Mouse (Mus musculus) MEL (cell line): ENCODE data around the gene Nckipsd. TPM values are rescaled to one million over a fixed set of nuclear protein-coding genes. Genes with fewer than 3 reads are reported as not detected.

Experiments used
- DNase-seq: peaks from one replicate; pipeline ENCODE4 v3.0.0; 2011; ENCODE audit warnings: low read depth, low spot score
- H3K27ac ChIP-seq: 2 replicates; pipeline ENCODE4 v1.5.1; 2012; ENCODE audit warnings: low read depth, mild to moderate bottlenecking, control low read depth, low read length, moderate library complexity; ENCODE audit not compliant: control insufficient read depth
- H3K27me3 ChIP-seq, 2 experiments: fragments of 150-350 bp in 1 of 2; sonication (generic) in 1 of 2; 2 replicates each; pipeline ENCODE4 v1.6.1; 2012; ENCODE audit warnings: low read length in 2 of 2, mild to moderate bottlenecking in 2 of 2, improper control_type of control experiment in 1 of 2, moderate library complexity in 1 of 2; ENCODE audit not compliant: insufficient read depth in 2 of 2, control insufficient read depth in 1 of 2
- H3K36me3 ChIP-seq, 2 experiments: 2 replicates each; pipeline ENCODE4 v1.6.1; 2012 to 2014; ENCODE audit warnings: low read length in 2 of 2, improper control_type of control experiment in 1 of 2, inconsistent platforms in 1 of 2, mild to moderate bottlenecking in 1 of 2; ENCODE audit not compliant: insufficient read depth in 2 of 2, control insufficient read depth in 1 of 2
- H3K4me1 ChIP-seq, 2 experiments: fragments of 150-350 bp in 1 of 2; sonication (generic) in 1 of 2; 2 replicates each; pipeline ENCODE4 v1.6.1; 2012; ENCODE audit warnings: low read length in 2 of 2, improper control_type of control experiment in 1 of 2, mild to moderate bottlenecking in 1 of 2; ENCODE audit not compliant: insufficient read depth in 2 of 2, control insufficient read depth in 1 of 2
- H3K4me3 ChIP-seq, 2 experiments: fragments of 150-350 bp in 1 of 2; sonication (generic) in 1 of 2; 2 replicates each; pipeline ENCODE4 v1.5.1; 2012; ENCODE audit warnings: low read depth in 2 of 2, low read length in 2 of 2, mild to moderate bottlenecking in 2 of 2, moderate library complexity in 2 of 2, control low read depth in 1 of 2, improper control_type of control experiment in 1 of 2; ENCODE audit not compliant: control insufficient read depth in 1 of 2, insufficient read depth in 1 of 2
- H3K79me2 ChIP-seq: 2 replicates; pipeline ENCODE4 v1.6.1; 2012; ENCODE audit warnings: mild to moderate bottlenecking, low read length, moderate library complexity; ENCODE audit not compliant: control insufficient read depth, poor library complexity, insufficient read depth
- H3K9ac ChIP-seq: 2 replicates; pipeline ENCODE4 v1.6.1; 2012; ENCODE audit warnings: low read depth, mild to moderate bottlenecking, control low read depth, low read length, moderate library complexity; ENCODE audit not compliant: control insufficient read depth, poor library complexity, severe bottlenecking
- H3K9me3 ChIP-seq: fragments of 150-350 bp; sonication (generic); replicated peaks from 2 replicates; pipeline ENCODE4 v1.6.1; 2012; ENCODE audit warnings: mild to moderate bottlenecking, low read length, improper control_type of control experiment, moderate library complexity; ENCODE audit not compliant: insufficient read depth
- CHD2 ChIP-seq: IDR thresholded peaks from 2 replicates; pipeline ENCODE4 v1.6.1; 2011; ENCODE audit warnings: low read length, improper control_type of control experiment
- CTCF ChIP-seq, 3 experiments: IDR thresholded peaks in 2 of 3; conservative IDR thresholded peaks in 1 of 3; 2 replicates each; pipeline ENCODE4 v1.5.1; 2011 to 2012; ENCODE audit warnings: low read length in 3 of 3, low read depth in 2 of 3, mild to moderate bottlenecking in 2 of 3, improper control_type of control experiment in 1 of 3, inconsistent platforms in 1 of 3, mixed read lengths in 1 of 3, moderate library complexity in 1 of 3; ENCODE audit not compliant: control insufficient read depth in 1 of 3, insufficient read depth in 1 of 3, poor library complexity in 1 of 3, severe bottlenecking in 1 of 3
- ELF1 ChIP-seq: IDR thresholded peaks from 2 replicates; pipeline ENCODE4 v1.6.1; 2014; ENCODE audit warnings: low read depth, mild to moderate bottlenecking, inconsistent platforms, low read length, improper control_type of control experiment, moderate library complexity
- EP300 ChIP-seq, 2 experiments: IDR thresholded peaks; 2 replicates each; pipeline ENCODE4 v1.6.1; 2011; ENCODE audit warnings: improper control_type of control experiment in 2 of 2, low read length in 2 of 2, low read depth in 1 of 2, mild to moderate bottlenecking in 1 of 2
- ETS1 ChIP-seq: IDR thresholded peaks from 2 replicates; pipeline ENCODE4 v1.6.1; 2012; ENCODE audit warnings: low read depth, mild to moderate bottlenecking, inconsistent platforms, low read length, improper control_type of control experiment, moderate library complexity
- GABPA ChIP-seq: IDR thresholded peaks from 2 replicates; pipeline ENCODE4 v1.6.1; 2012; ENCODE audit warnings: low read depth, mild to moderate bottlenecking, inconsistent platforms, low read length, improper control_type of control experiment, moderate library complexity
- GATA1 ChIP-seq: IDR thresholded peaks from 2 replicates; pipeline ENCODE4 v1.6.1; 2011; ENCODE audit warnings: low read depth, low read length, improper control_type of control experiment
- KAT2A ChIP-seq: conservative IDR thresholded peaks from 2 replicates; pipeline ENCODE4 v1.6.1; 2012; ENCODE audit warnings: low read depth, low read length, improper control_type of control experiment, inconsistent platforms
- MAX ChIP-seq: IDR thresholded peaks from 2 replicates; pipeline ENCODE4 v1.6.1; 2011; ENCODE audit warnings: low read length, improper control_type of control experiment
- MAZ ChIP-seq: IDR thresholded peaks from 2 replicates; pipeline ENCODE4 v1.6.1; 2012; ENCODE audit warnings: low read depth, mild to moderate bottlenecking, inconsistent platforms, low read length, improper control_type of control experiment
- MXI1 ChIP-seq: IDR thresholded peaks from 2 replicates; pipeline ENCODE4 v1.6.1; 2011; ENCODE audit warnings: mild to moderate bottlenecking, low read depth, low read length, improper control_type of control experiment
- MYB ChIP-seq: IDR thresholded peaks from 2 replicates; pipeline ENCODE4 v1.6.1; 2011; ENCODE audit warnings: mild to moderate bottlenecking, low read depth, low read length, improper control_type of control experiment
- MYC ChIP-seq: IDR thresholded peaks from 2 replicates; pipeline ENCODE4 v1.6.1; 2011; ENCODE audit warnings: low read depth, mild to moderate bottlenecking, low read length, improper control_type of control experiment, moderate library complexity
- POLR2AphosphoS2 ChIP-seq: IDR thresholded peaks from 2 replicates; pipeline ENCODE4 v1.6.1; 2011; ENCODE audit warnings: low read length, improper control_type of control experiment
- RCOR1 ChIP-seq: IDR thresholded peaks from 2 replicates; pipeline ENCODE4 v1.6.1; 2012; ENCODE audit warnings: low read depth, mild to moderate bottlenecking, inconsistent platforms, low read length, improper control_type of control experiment
- SIN3A ChIP-seq: IDR thresholded peaks from 2 replicates; pipeline ENCODE4 v1.6.1; 2012; ENCODE audit warnings: low read length, improper control_type of control experiment, inconsistent platforms
- SMC3 ChIP-seq: IDR thresholded peaks from 2 replicates; pipeline ENCODE4 v1.6.1; 2011; ENCODE audit warnings: low read depth, low read length, improper control_type of control experiment
- TAL1 ChIP-seq: IDR thresholded peaks from 2 replicates; pipeline ENCODE4 v1.6.1; 2012; ENCODE audit warnings: mild to moderate bottlenecking, inconsistent platforms, low read length, moderate library complexity, mixed read lengths
- TBP ChIP-seq: IDR thresholded peaks from 2 replicates; pipeline ENCODE4 v1.8.0; 2011; ENCODE audit warnings: low read depth, low read length, improper control_type of control experiment
- TCF12 ChIP-seq: IDR thresholded peaks from 2 replicates; pipeline ENCODE4 v1.6.1; 2014; ENCODE audit warnings: low read depth, mild to moderate bottlenecking, inconsistent platforms, low read length, improper control_type of control experiment, moderate library complexity
- UBTF ChIP-seq: IDR thresholded peaks from 2 replicates; pipeline ENCODE4 v1.6.1; 2012; ENCODE audit warnings: low read depth, mild to moderate bottlenecking, inconsistent platforms, low read length, improper control_type of control experiment, moderate library complexity, borderline replicate concordance; ENCODE audit not compliant: insufficient read depth
- USF2 ChIP-seq, 2 experiments: IDR thresholded peaks; 2 replicates each; pipeline ENCODE4 v1.6.1; 2011 to 2012; ENCODE audit warnings: improper control_type of control experiment in 2 of 2, low read length in 2 of 2, borderline replicate concordance in 1 of 2, inconsistent platforms in 1 of 2, low read depth in 1 of 2, mild to moderate bottlenecking in 1 of 2; ENCODE audit not compliant: insufficient read depth in 1 of 2
- ZMIZ1 ChIP-seq: IDR thresholded peaks from 2 replicates; pipeline ENCODE4 v1.6.1; 2012; ENCODE audit warnings: low read depth, mild to moderate bottlenecking, inconsistent platforms, low read length, improper control_type of control experiment, moderate library complexity
- ZNF384 ChIP-seq: IDR thresholded peaks from 2 replicates; pipeline ENCODE4 v1.6.1; 2012; ENCODE audit warnings: low read depth, mild to moderate bottlenecking, inconsistent platforms, low read length, improper control_type of control experiment
- polyA plus RNA-seq, 2 experiments: library from polyadenylated mRNA; stranded (reverse) in 1 of 2; unstranded in 1 of 2; fragments of >175 nt in 1 of 2; fragments of >200 nt in 1 of 2; gene quantifications; 2 replicates each; pipeline versions ENCODE4 v1.2.1 to v1.2.4; 2012; ENCODE audit warnings: low replicate concordance in 2 of 2, low read depth in 1 of 2; ENCODE audit not compliant: insufficient read length in 2 of 2, insufficient read depth in 1 of 2, missing spikeins in 1 of 2
- total RNA-seq: library from RNA; depleted of rRNA; stranded (reverse); fragments of 300-350 nt; gene quantifications from 2 replicates; pipeline ENCODE4 v1.2.3, GENCODE M21; 2012

Nckipsd gene
- total and polyA plus RNA-seq, 3 experiments = 6.6 to 10.3 TPM; not detected in 1

GRCm38 (mm10) chr9:108787080-108787479 is 21.1 kb upstream of the Nckipsd start:
- no peak for DNase-seq
- H3K27me3 ChIP-seq = no peaks in the 10 kb centered on the region
- H3K79me2 ChIP-seq = peaks cover 46% of the 10 kb centered on the region
- peaks cover 0 to 21% of the 10 kb centered on the region in 2 experiments; a peak in 2 of 4 replicates for H3K36me3 ChIP-seq
- TF ChIP-seq GABPA (no peak), SMC3 (no peak), POLR2AphosphoS2 (no peak), MXI1 (no peak), ELF1 (no peak), MYB (no peak), USF2 (IDR thresholded peaks at IDR 0.05; ENCODE audit: borderline replicate concordance in 1 of 2, insufficient read depth in 1 of 2, low read depth in 1 of 2, low read length in 2 of 2) (no peak), TBP (no peak), MAX (no peak)
- no peak overlapping the region for H3K27ac ChIP-seq
- H3K9me3 ChIP-seq = no peaks in the 10 kb centered on the region
- peaks cover 7 to 8% of the 10 kb centered on the region in 2 experiments for H3K4me1 ChIP-seq
- no peak overlapping the region for H3K9ac ChIP-seq
- no peak overlapping the region for H3K4me3 ChIP-seq

DNA sequence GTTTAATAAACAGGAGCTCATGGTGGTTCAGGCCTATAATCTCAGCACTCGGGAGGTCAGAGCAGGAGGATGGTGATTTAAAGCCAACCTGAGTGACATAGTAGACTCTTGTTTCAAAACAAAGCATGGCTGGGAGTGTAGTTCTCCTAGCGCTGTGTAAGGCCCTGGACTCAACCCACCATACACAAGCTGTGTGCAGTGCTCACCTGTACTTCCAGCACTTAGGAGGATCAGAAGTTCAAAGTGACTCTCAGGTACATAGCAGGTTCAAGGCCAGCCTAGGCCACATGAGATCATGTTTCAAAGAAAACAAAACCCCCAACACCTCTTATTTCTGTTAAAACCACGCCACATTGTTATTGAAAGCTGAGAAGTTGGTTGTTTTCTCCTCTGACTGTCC is 19.5 kb upstream of the Nckipsd start:
- H3K36me3 ChIP-seq = peaks cover 0 to 28% of the 10 kb centered on the region in 2 experiments; a peak in 2 of 4 replicates
- no peak overlapping the region for H3K4me3 ChIP-seq
- no peak overlapping the region for H3K27ac ChIP-seq
- TF ChIP-seq ZNF384 (no peak), MYC (no peak), CTCF (IDR thresholded peaks at IDR 0.05 in 2 of 3, conservative IDR thresholded peaks at IDR 0.05 in 1 of 3; ENCODE audit: control insufficient read depth in 1 of 3, insufficient read depth in 1 of 3, low read depth in 2 of 3, low read length in 3 of 3, poor library complexity in 1 of 3, severe bottlenecking in 1 of 3) (no peak), CHD2 (no peak), EP300 (IDR thresholded peaks at IDR 0.05; ENCODE audit: low read depth in 1 of 2, low read length in 2 of 2) (no peak)
- peaks cover 53% of the 10 kb centered on the region for H3K79me2 ChIP-seq
- H3K4me1 ChIP-seq = peaks cover 12 to 13% of the 10 kb centered on the region in 2 experiments
- DNase-seq = no peak
- H3K9me3 ChIP-seq = no peaks in the 10 kb centered on the region
- no peaks in the 10 kb centered on the region for H3K27me3 ChIP-seq
- H3K9ac ChIP-seq = no peak overlapping the region

DNA sequence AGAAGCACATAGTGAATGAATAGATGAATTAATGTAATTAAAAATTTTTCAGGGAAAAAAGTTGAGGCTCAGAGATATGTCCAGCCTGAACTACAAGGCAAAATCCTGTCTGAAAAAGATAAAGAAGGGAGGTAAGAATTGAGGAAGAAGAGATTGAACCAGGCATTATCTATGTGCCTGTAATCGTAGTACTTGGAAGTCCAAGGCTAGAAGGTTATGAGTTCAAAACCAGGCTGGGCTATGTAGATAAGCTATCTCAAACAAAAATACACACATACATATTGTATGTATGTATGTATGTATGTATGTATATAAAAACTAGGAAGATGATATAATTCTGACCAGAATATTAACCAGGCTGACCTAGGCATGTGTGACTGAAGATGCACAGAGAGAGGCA is 15.9 kb upstream of the Nckipsd start:
- no peaks in the 10 kb centered on the region for H3K9me3 ChIP-seq
- TF ChIP-seq RCOR1 = peak; percentile 91
- no peak for TF ChIP-seq MXI1
- peak; percentile 82 for TF ChIP-seq TAL1
- no peak for TF ChIP-seq KAT2A
- TF ChIP-seq GATA1 = peak; percentile 95
- TF ChIP-seq SIN3A = no peak
- no peak for TF ChIP-seq USF2 (IDR thresholded peaks at IDR 0.05; ENCODE audit: borderline replicate concordance in 1 of 2, insufficient read depth in 1 of 2, low read depth in 1 of 2, low read length in 2 of 2)
- peak; percentile 93 for TF ChIP-seq TCF12
- no peak for TF ChIP-seq UBTF
- TF ChIP-seq ETS1 = peak; percentile 54; the same call in 1 of the 2 replicates
- peak; percentile 89 to 90 for TF ChIP-seq EP300 (IDR thresholded peaks at IDR 0.05; ENCODE audit: low read depth in 1 of 2, low read length in 2 of 2)
- TF ChIP-seq TBP = no peak
- TF ChIP-seq ZMIZ1 = no peak
- TF ChIP-seq SMC3 = no peak
- no peak for TF ChIP-seq MAZ
- TF ChIP-seq, all 39 proteins: peak for 6
- Histone ChIP-seq H3K9ac (no peak overlapping the region), H3K36me3 (peaks cover 0 to 20% of the 10 kb centered on the region in 2 experiments; a peak in 3 of 4 replicates), H3K79me2 (peaks cover 45% of the 10 kb centered on the region), H3K4me1 (peaks cover 10 to 12% of the 10 kb centered on the region in 2 experiments), H3K27ac (no peak overlapping the region), H3K4me3 (no peak overlapping the region), H3K27me3 (no peaks in the 10 kb centered on the region)
- DNase-seq = peak; percentile 60
